Mouse (Mus musculus): Measurements from ENCODE around the gene Mettl8. TPM values are rescaled to one million over a fixed set of nuclear protein-coding genes. Genes with fewer than 3 reads are reported as not detected.
A peak's percentile ranks its signal among the peaks of the same experiment; 100 is the strongest.

The Mettl8 gene
- polyA plus RNA-seq, 1 experiment from 2014 or later: 3.8 TPM

DNA sequence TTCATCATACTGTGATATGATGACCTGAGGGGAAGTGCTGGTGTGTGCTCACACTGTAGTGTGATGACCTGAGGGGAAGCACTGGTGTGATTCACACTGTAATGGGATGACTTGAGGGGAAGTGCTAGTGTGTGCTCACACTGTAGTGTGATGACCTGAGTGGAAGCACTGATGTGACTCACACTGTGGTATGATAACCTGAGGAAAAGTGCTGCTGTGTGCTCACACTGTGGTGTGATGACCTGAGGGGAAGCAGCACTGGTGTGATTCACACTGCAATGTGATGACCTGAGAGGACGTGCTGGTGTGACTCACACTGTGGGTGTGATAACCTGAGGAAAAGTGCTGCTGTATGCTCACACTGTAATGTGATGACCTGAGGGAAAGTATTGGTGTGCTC, 52.9 kb downstream of the Mettl8 start:
- H3K4me2 ChIP-seq (ENCODE audit: low read depth, low read length): no peak overlapping the region
- no peak overlapping the region for H3K4me3 ChIP-seq (ENCODE audit: low read depth, low read length)
- no peak for TF ChIP-seq CTCF (IDR thresholded peaks at IDR 0.05; ENCODE audit: low read depth)
- no peak for TF ChIP-seq EP300 (IDR thresholded peaks at IDR 0.05; ENCODE audit: low read depth)
- DNase-seq (no peak), ATAC-seq (no peak)
- H3K36me3 ChIP-seq (replicated peaks; ENCODE audit: insufficient read depth, low read length): no peaks in the 10 kb centered on the region
- H3K27ac ChIP-seq (ENCODE audit: low read depth): no peak overlapping the region
- 86% methylated on average over 1 of the region's 1 CpGs for WGBS (ENCODE audit: insufficient replicate concordance)
- no peaks in the 10 kb centered on the region for H3K9me3 ChIP-seq (ENCODE audit: low read length)
- no peak overlapping the region for H3K9ac ChIP-seq (replicated peaks)
- no peaks in the 10 kb centered on the region for H3K27me3 ChIP-seq (ENCODE audit: insufficient read depth, low read length)
- H3K4me1 ChIP-seq (ENCODE audit: insufficient read depth): no peaks in the 10 kb centered on the region

DNA sequence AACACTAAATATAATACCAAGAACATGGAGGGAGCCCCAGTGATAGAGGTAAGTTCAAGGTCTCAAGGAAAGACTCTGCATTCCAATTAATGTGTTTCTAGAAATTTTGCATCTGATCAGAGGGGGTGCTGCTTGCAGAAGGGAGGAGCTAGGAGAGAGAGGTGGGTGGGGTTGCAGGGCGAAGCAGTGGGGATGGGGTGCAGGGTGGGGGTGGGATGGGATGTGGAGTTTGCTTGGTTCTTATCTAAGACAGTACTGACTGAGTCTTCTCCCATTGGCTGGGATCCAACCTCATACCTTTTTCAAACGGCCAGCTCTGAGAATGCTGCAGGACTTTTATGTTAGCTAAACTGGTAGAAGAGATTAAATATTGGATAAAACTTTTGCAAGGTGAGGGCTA, 56.6 kb downstream of the Mettl8 start:
- Histone ChIP-seq H3K36me3 (replicated peaks; ENCODE audit: insufficient read depth, low read length) (no peaks in the 10 kb centered on the region), H3K27ac (ENCODE audit: low read depth) (no peak overlapping the region), H3K4me3 (ENCODE audit: low read depth, low read length) (no peak overlapping the region), H3K4me1 (ENCODE audit: insufficient read depth) (no peaks in the 10 kb centered on the region), H3K27me3 (ENCODE audit: insufficient read depth, low read length) (no peaks in the 10 kb centered on the region), H3K9me3 (ENCODE audit: low read length) (no peaks in the 10 kb centered on the region), H3K9ac (replicated peaks) (no peak overlapping the region), H3K4me2 (ENCODE audit: low read depth, low read length) (no peak overlapping the region)
- TF ChIP-seq EP300 (IDR thresholded peaks at IDR 0.05; ENCODE audit: low read depth) (no peak), CTCF (IDR thresholded peaks at IDR 0.05; ENCODE audit: low read depth) (no peak)
- DNase-seq: no peak
- 38% methylated on average over 2 of the region's 2 CpGs for WGBS (ENCODE audit: insufficient replicate concordance)
- no peak for ATAC-seq

DNA sequence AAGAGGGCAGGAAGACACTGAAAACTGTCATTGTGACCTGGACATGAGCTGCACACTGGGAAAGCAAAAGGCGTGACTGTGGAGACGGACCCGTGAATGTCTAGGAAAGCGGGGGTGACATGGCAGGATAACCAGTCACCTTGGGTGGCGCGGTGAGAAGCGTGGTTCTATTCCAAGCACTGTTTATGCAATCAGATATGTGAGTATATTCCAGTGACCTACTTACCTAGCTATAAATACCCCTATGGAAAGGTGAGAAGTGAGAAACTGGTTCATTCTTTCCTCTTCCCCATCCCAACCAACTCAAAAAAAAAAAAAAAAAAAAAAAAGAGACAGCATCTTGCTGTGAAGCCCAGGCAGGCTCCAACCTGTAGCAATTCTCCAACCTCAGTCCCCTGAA, 58.9 kb downstream of the Mettl8 start:
- no peak overlapping the region for H3K4me3 ChIP-seq (ENCODE audit: low read depth, low read length)
- H3K9me3 ChIP-seq (ENCODE audit: low read length): no peaks in the 10 kb centered on the region
- DNase-seq: no peak
- no peak overlapping the region for H3K4me2 ChIP-seq (ENCODE audit: low read depth, low read length)
- H3K27ac ChIP-seq (ENCODE audit: low read depth): no peak overlapping the region
- H3K9ac ChIP-seq (replicated peaks): no peak overlapping the region
- TF ChIP-seq CTCF (IDR thresholded peaks at IDR 0.05; ENCODE audit: low read depth) (no peak), EP300 (IDR thresholded peaks at IDR 0.05; ENCODE audit: low read depth) (no peak)
- no peak for ATAC-seq
- H3K27me3 ChIP-seq (ENCODE audit: insufficient read depth, low read length): no peaks in the 10 kb centered on the region
- H3K36me3 ChIP-seq (replicated peaks; ENCODE audit: insufficient read depth, low read length): no peaks in the 10 kb centered on the region
- WGBS (ENCODE audit: insufficient replicate concordance): 89% methylated on average over 7 of the region's 7 CpGs
- peaks cover 7% of the 10 kb centered on the region for H3K4me1 ChIP-seq (ENCODE audit: insufficient read depth)

DNA sequence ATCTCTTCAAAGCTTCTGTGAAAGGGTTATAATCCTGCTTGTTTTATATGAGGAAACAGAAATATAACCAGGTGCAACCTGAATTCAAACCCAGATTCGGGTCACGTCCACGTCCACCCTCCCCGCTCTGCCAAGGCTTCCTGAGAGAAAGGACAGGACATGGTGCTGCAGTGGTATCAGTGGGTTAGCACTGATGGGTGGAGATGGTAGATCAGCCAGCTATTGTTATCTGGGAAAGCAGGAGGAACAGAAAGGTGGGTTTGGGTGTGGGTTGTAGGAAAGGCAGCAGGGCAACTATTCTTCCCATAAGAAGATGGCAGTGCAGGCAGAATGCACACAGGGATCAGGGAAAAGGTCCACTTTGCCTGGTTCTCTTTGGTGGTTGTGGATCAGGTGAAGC, 59.5 kb downstream of the Mettl8 start:
- Histone ChIP-seq H3K27ac (ENCODE audit: low read depth) (no peak overlapping the region), H3K9ac (replicated peaks) (no peak overlapping the region), H3K27me3 (ENCODE audit: insufficient read depth, low read length) (no peaks in the 10 kb centered on the region), H3K4me2 (ENCODE audit: low read depth, low read length) (no peak overlapping the region), H3K4me1 (ENCODE audit: insufficient read depth) (peaks cover 7% of the 10 kb centered on the region), H3K36me3 (replicated peaks; ENCODE audit: insufficient read depth, low read length) (no peaks in the 10 kb centered on the region), H3K4me3 (ENCODE audit: low read depth, low read length) (no peak overlapping the region), H3K9me3 (ENCODE audit: low read length) (no peaks in the 10 kb centered on the region)
- DNase-seq: no peak
- WGBS (ENCODE audit: insufficient replicate concordance): 61% methylated on average over 4 of the region's 4 CpGs
- TF ChIP-seq CTCF (IDR thresholded peaks at IDR 0.05; ENCODE audit: low read depth): no peak
- TF ChIP-seq EP300 (IDR thresholded peaks at IDR 0.05; ENCODE audit: low read depth): peak; percentile 61; the same call in 1 of the 2 replicates
- no peak for ATAC-seq

DNA sequence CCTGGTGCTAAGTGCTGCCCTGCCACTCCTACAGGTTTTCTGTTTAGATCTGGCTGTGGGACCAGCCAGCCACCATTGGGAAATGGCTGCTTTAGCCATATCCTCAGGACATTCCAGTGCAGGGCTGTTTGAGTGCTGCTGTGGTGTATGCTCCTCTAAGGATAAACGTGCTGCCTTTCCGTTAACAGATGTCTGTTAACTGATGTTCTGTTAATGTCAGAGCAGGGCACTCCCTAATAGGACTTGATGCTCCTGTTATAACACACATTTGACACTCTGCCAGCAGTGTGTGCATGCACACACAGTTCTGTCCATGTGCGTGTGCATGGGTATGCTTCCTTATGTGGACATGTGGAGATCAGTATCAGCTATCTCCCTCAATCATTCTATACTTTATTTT, 61.6 kb downstream of the Mettl8 start:
- ATAC-seq (0 out of 2 replicates have a peak, but pooled peaks have one; percentile 21), DNase-seq (no peak)
- Histone ChIP-seq H3K4me3 (ENCODE audit: low read depth, low read length) (no peak overlapping the region), H3K4me1 (ENCODE audit: insufficient read depth) (peaks cover 15% of the 10 kb centered on the region), H3K27ac (ENCODE audit: low read depth) (0 out of 2 replicates have a peak overlapping the region, but pooled peaks have one; percentile 25), H3K4me2 (ENCODE audit: low read depth, low read length) (no peak overlapping the region), H3K27me3 (ENCODE audit: insufficient read depth, low read length) (no peaks in the 10 kb centered on the region), H3K36me3 (replicated peaks; ENCODE audit: insufficient read depth, low read length) (no peaks in the 10 kb centered on the region), H3K9me3 (ENCODE audit: low read length) (no peaks in the 10 kb centered on the region), H3K9ac (replicated peaks) (no peak overlapping the region)
- TF ChIP-seq CTCF (IDR thresholded peaks at IDR 0.05; ENCODE audit: low read depth) (no peak), EP300 (IDR thresholded peaks at IDR 0.05; ENCODE audit: low read depth) (0 out of 2 replicates have a peak, but pooled peaks have one; percentile 19)
- WGBS (ENCODE audit: insufficient replicate concordance): 58% methylated on average over 3 of the region's 3 CpGs

DNA sequence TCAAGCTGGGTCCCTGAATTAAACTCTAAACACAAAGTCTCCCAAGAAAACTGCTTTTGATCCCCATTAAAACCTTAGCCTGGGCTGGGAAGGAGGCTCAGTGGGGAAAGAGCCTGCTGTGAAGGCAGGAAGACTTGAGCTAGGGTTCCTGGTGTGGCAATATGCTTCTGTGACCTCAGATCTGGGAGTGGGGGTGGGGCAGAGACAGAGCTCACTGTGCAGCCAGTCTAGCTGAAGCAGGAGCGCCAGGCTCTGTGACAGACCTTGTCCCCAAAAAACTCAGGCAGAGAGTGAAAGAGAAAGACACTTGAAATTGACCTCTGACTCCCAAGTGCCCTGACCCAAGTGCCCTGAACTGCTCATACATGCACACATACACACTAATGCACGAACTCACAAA, 62.7 kb downstream of the Mettl8 start:
- ATAC-seq (peak; percentile 68; the same call in 1 of the 2 replicates), DNase-seq (peak; percentile 64)
- 63% methylated on average over 2 of the region's 2 CpGs for WGBS (ENCODE audit: insufficient replicate concordance)

DNA sequence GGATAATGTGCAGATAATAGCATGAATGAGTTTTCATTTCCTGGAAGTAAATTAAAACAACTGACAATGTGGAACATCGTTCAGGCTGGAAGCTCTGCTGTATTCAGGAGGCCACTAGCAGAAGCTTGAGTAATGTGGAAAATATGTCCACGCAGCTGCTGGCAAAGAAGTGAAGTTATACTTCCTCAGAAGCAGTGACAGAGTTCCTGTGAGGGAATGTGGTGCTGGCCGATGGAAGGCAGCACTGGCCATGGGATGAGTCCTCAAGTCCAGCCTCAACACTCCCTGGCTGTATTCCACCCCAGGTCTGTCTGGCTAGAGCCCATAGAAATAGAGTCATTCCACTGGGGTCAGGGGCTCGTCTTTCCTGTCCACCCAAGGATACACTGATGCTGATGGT, 65.2 kb downstream of the Mettl8 start:
- H3K4me2 ChIP-seq (ENCODE audit: low read depth, low read length): no peak overlapping the region
- no peak for DNase-seq
- H3K27ac ChIP-seq (ENCODE audit: low read depth): no peak overlapping the region
- H3K4me3 ChIP-seq (ENCODE audit: low read depth, low read length): no peak overlapping the region
- H3K9me3 ChIP-seq (ENCODE audit: low read length): no peaks in the 10 kb centered on the region
- peaks cover 15% of the 10 kb centered on the region for H3K4me1 ChIP-seq (ENCODE audit: insufficient read depth)
- H3K36me3 ChIP-seq (replicated peaks; ENCODE audit: insufficient read depth, low read length): no peaks in the 10 kb centered on the region
- no peak for ATAC-seq
- no peak overlapping the region for H3K9ac ChIP-seq (replicated peaks)
- TF ChIP-seq CTCF (IDR thresholded peaks at IDR 0.05; ENCODE audit: low read depth) (no peak), EP300 (IDR thresholded peaks at IDR 0.05; ENCODE audit: low read depth) (no peak)
- 41% methylated on average over 4 of the region's 4 CpGs for WGBS (ENCODE audit: insufficient replicate concordance)
- no peaks in the 10 kb centered on the region for H3K27me3 ChIP-seq (ENCODE audit: insufficient read depth, low read length)

More for the DNA sequence above, 62.7 kb downstream of the Mettl8 start:
- TF ChIP-seq EP300 (IDR thresholded peaks at IDR 0.05; ENCODE audit: low read depth) (no peak), CTCF (IDR thresholded peaks at IDR 0.05; ENCODE audit: low read depth) (no peak)
- no peaks in the 10 kb centered on the region for H3K27me3 ChIP-seq (ENCODE audit: insufficient read depth, low read length)
- no peak overlapping the region for H3K4me3 ChIP-seq (ENCODE audit: low read depth, low read length)
- H3K27ac ChIP-seq (ENCODE audit: low read depth): no peak overlapping the region
- H3K4me1 ChIP-seq (ENCODE audit: insufficient read depth): peaks cover 15% of the 10 kb centered on the region
- H3K4me2 ChIP-seq (ENCODE audit: low read depth, low read length): no peak overlapping the region
- no peaks in the 10 kb centered on the region for H3K9me3 ChIP-seq (ENCODE audit: low read length)
- no peaks in the 10 kb centered on the region for H3K36me3 ChIP-seq (replicated peaks; ENCODE audit: insufficient read depth, low read length)
- no peak overlapping the region for H3K9ac ChIP-seq (replicated peaks)
